Mouse (Mus musculus) CD4-positive naive resting alpha-beta T cell, adult 57 days (primary cell): Measurements from ENCODE around the gene Galc. TPM values are rescaled to one million over a fixed set of nuclear protein-coding genes. Genes with fewer than 3 reads are reported as not detected.

Experiments used
- total RNA-seq: library from RNA; stranded (reverse); gene quantifications from one replicate; pipeline ENCODE4 v1.2.4, GENCODE M21; 2023

The Galc gene
- 7.3 TPM for total RNA-seq

DNA sequence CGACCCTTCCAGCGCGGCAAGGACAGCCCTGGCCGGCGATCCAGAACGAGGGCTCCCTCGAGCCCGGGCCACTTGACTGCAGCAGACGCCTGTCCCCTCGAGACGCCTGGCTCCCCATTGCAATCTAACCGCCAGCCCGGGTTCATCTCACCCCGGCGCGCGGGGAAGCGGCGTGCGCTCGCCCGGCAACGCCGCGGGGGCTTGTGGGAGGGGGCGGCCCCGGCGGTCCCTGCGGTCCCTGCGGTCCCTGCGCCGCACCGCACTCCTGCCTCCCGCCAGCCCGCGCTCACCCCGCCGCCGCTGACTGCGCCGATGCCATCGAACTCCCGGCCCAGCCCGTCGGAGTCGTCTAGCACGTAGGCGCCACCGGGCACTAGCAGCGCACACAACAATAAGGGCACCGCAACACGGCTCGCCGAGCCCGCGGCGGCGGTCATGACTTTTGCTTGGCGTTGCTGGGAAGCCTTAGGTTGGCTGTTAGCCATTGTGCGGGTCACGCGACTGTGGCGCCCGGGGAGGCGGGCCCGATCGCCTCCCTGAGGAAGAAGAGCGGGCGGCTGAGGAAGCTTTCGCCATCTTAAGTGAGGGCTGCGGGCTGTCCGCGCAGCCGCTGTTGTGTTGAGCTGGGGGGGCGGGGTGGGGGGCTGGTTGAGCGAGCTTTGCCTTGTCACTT, at the start of gene Galc:
TSS of gene Galc (minus strand) at position 615 of the 673 bp plus-strand sequence.

DNA sequence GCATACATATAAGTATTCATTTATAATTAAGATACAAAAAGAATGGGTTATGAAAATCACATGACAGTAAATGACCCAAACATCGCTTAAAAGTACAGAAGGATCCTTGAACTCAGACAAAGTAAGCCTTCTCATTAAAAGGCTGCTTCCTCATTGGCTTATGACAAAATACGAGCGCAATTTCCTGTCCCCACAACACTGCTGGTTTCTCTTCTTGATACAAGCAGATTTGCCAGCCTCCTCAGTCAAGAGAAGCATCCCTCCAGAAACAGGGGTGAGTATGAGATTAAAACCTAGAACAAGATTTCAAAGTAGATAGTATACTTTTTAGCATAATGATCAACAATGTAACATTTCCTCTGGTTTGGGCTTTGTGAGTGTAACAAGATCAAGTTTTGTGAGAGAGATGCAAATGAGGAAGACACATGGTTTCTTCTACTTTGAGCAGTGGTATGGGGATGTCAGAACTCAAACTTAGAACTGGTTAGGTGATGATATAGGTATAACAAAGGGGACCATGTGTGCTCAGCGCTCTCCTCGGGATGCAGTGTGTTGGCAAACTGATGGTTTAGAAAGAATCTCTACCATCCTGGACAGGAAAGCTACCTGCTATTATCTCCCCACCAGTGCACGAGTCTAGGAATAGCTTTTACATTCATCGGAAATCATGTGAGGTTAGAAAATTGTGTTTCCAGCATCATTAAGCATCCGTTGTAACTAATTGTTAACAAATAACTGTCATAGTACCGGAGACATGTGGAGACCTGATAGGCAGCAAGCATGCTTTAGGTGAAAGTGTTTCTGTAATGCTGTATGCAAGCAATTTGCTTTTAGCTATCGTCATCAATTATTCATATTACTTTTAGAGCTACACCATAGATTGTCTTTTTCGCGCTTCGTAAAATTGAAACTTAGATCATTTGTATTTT, 9.4 kb upstream of the Galc start, which contains the start of gene Gpr65:
TSS of gene Gpr65 (plus strand) at position 195 of the 929 bp plus-strand sequence.

Other genes starting within 250 kb of the Galc start
- gene Gpr65, start 9.2 kb upstream of the Galc start, total RNA-seq, result 25.6 TPM